Mouse (Mus musculus) yolk sac, embryonic 10.5 days (tissue): ENCODE data around the gene Mansc4.

Experiments used
- DNase-seq: peaks from one replicate; pipeline ENCODE4 v3.0.0-alpha.2; 2017; ENCODE audit warnings: low spot score

Mansc4 gene

DNA sequence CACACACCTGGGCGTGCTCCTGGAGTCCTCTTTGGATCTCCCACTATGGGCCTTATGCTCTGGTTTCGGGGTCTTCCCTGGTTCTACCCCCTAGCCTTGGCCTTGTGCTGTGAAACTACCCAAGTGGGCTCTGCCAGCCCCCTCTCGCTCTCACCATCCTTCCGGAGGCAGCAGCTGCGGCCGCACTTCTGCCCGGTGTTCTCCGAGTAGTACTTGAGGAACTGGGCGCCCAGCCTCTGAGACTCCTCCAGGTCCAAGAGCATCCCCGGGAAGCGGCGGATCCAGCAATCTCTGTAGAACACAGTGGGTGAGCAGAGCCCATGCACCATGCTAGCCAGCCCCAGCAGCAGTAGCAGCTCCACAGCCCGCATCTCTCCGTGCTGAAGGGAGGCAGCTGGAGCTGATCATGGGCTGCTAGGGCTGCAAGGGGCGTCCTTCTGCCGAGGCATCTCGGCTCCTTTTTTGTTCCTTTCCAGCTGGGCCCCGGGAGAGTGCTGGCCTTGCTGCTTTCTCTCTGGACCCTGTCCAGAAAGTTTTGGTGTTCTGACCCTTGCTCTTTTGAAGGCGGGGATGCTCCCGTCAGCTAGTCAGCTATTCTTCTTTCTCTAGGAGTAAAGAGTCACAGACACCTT is at the start of gene Mansc4:
Gene Mansc4 (minus strand): TSS at position 439 of the 632 bp plus-strand sequence.
- DNase-seq: no peak

DNA sequence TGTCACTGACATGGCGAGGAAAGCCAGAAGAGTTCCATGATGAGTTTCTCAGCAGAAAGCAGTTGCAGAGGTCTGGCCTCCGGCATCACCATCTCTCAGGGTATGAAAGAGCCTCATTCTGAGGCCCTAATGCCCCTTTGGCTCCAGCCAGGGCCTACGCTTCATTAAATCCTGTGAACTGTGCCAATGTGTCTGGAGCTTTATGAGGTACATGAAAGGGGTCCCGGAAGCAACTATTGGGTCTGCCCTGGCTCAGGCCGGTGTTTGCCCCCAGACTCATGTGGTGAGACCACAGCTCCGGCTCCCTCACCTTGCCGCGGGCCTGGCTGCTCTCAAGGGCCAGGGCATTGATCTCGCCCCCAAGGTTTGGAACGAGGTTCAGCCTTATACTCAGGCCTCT is 40.4 kb upstream of the Mansc4 start:
- no peak for DNase-seq

DNA sequence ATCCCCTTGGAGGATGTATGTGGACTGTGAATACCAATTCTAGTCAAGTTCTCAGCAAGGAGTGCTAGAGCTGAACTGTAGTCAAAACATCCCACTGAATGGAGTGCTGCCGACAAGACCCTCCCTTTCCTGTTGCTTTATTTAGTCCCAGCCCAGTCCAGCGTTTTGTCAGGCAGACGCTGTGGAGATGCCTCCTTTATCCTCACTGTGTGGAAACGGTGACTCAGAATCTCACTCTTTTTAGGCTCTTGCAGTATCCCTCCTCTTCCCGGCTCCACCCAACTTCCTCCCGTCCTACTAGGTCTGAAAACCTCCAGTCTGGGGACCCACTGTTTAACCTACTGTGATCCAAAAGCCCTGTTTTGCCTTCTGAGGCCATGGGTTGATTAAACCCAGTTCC is 34.5 kb upstream of the Mansc4 start:
- no peak for DNase-seq

DNA sequence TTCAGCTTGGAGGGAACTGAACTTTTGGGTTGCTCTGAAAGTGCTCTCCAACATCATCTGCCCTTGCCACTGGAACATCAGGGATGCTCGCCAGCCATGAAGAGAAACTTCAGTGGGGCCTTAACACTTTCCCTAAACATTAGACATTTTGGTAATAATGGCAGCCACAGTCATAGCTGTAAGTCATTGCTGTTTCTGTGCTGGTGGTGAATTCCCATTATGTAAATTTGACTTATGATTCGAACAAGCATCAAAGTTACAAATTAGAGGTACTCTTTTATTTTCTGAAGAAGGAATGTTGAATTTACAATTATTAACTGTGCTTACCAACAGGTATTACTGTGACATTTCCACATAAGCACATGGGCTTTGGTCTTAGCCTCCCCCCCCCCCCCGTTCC is 31.4 kb upstream of the Mansc4 start:
- no peak for DNase-seq

DNA sequence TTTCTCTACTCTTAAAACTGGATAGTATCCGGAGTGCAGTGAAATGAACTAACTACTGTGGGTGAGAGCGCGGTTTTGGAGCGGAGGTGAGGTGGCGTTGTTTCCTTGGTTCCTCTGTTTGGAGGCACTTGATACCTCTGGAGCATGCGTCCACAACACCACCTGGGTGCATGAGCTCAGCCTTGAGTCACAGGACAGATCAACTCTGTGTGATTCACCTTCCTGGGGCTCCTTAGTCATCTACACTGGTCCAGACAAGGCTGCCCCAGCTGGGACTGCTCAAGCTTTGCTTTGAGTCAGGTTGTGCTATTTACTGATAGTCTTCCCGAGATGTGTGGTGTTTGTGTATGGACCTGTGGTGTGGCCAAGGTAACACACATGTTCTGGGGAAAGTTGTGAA is 30.9 kb upstream of the Mansc4 start:
- DNase-seq: no peak

DNA sequence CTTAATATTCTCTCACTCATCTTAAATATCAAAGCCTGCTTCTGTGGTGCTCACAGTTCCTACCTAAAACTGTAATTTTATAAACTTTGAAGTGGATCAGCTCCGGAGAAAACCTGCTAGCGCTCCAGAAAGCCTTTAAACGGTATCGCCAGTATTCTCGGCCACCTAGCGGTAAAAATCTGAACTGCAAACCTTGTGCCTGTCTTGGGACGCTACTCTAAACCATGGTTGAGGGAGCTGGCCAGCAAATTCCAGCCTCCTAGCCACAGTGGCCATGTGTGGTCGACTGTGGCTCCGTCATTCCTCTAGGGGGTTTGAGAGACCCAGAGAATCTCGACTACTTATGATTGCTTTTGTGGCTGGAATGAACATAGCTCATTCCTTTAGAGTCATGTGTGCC is 29.7 kb upstream of the Mansc4 start:
- DNase-seq: peak; percentile 75

DNA sequence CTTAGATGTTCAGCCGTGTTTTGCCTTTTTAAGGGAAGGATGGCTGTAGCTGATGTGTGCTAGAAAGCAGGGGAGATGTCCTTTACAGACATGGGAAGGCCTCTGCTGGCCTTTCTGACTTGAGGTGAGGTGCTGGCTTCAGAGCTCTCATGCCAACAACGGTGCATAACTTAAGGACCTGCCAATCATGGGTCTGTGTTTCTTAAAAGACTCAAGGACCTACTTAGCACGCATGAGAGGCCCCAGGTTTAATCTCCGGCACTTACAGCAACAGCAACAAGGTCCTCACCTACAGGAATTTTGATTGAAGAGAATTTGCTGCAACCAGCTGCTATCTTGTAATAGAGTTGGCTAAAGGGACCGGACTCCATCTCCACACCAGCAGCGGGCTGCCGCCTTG is 22.5 kb upstream of the Mansc4 start:
- no peak for DNase-seq

DNA sequence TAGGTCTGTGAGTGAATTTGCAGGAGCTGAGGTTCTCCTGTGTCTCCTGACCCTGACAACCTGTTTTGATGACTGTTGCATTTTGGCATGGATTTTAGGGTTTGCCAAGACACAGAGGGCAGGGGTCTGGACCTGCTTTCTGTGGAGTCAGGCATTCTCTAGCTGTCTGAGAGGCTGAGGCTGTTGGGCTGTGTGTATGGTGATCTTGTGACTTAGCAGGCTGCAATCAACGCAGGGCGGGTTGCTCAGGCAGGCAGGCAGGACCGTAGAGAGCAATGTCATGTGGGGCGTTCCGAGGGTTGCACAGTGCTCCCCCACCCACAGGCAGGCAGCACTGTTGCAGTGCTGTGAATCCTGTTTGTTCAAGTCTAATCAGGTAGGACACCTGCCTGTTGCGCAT is 19.9 kb upstream of the Mansc4 start:
- peak; percentile 47 for DNase-seq

DNA sequence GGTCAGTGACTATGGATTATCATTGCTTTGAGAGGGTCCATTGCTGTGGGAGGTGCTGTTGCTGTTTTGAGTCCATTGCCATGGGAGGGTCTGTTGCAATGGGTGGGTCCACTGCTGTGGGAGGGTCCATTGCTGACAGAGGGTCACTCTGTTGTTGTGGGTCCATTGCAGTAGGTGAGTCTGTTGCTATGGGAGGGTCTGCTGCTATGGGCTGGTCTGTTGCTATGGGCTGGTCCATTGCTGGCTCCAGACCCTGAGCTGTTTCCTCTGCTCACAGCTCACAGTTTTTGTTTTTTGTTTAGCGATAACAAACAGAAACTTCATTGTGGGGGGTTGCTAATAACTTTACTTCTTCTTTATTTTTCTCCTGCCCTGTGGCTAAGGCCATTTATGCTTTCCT is 18.7 kb upstream of the Mansc4 start:
- DNase-seq: no peak

DNA sequence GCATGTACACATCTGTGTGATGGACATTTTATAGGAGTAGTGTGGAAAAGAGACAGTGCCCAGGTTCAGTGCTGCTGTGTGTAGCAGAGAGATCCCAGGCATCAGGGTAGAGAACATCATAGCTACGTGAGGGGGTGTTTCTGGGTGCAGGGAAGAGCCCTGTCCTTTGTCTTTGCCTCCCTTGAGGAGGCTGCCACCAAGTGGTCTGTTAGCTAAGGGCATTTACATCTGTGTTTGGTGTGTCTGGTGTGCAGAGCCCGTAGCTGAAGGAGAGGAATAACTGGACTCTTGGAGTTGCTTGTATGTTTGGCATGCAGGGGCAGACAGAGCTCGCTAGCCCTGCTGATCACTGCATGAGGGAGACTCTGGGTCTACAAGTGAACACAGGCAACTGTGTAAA is 15.5 kb upstream of the Mansc4 start:
- DNase-seq: no peak

DNA sequence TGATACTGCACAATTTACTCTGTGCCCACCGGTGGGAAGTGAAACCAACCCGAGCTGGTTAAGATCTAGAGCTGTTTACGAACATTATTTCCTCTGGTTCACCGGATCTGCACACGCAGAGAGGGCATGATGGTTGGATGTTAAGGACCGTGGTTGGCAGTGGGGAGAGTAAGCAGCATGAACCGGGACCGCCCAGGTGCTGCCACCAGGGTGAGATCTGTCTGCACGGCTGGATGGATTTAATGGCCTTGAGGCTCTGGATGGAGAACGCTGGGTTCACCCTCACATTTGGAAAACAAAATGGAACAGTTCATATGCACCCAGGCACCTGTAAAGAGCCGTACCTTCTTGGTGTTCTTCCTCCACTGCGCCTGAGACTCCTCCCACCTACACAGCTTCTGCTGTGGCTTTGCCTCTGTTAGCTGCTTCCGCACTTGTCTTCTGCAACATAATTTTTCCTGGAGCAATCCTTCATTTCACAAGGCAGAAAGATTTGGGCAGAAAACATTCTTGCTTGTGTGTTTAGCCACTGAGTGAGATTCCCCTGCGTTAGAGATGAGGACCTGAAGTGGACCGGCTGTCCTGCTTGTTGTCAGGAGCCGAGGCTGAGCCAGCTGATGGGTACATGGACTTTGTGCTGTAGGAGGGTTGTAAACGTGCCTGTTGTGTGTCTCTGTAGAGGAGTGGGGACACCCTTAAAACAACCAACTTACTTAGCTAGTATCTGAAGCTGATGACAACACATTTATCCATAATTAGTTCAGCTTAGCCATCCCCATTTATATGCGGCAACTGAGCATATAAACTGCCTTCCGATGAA is 12.8 kb upstream of the Mansc4 start:
- no peak for DNase-seq

DNA sequence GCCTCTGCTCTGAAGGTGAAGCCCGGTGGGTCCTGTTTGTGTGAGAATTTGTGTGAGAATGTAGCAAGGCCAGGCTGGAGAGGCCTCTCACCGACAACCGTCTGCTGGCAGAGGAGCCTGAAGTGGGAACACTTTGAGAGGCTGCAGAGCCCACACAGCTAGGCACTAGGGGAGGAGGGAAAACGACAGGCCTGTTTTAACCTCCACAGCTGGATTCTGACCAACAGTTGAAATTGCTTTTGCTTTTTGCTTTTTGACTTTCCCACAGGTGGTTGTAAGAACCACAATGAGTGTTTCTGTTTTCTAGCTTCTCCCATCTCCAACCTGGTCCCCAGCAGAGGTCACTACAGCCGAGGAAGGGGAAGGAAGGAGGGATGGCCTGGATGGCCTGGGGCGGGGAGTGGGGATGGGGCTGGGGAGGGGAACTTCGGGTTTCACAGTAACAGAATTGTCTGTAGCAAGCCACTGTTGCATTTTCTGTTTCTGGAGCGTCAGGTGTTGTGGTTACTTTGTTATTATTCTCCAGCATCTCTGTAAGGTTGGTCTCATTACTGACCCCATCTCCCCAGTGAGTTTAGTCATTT is 10.6 kb upstream of the Mansc4 start:
- no peak for DNase-seq

DNA sequence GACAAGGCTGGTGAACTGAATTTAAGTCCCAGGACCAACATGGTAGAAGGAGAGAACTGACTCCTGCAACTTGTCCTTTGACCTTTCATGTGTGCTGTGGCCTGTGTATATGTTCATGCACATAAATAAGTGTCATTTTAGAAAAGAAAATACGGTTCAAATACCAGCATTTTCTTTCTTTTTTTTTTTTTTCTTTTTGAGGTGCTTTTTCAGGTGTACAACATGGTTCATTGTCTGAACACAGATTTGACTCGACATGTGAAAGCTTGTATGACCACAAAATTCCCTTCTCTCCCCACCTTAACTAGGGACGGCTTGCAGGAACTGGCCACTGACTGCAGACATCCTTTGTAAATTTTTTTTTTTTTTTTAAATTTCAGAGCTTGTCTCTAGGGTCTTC is 10.1 kb upstream of the Mansc4 start:
- DNase-seq: no peak

DNA sequence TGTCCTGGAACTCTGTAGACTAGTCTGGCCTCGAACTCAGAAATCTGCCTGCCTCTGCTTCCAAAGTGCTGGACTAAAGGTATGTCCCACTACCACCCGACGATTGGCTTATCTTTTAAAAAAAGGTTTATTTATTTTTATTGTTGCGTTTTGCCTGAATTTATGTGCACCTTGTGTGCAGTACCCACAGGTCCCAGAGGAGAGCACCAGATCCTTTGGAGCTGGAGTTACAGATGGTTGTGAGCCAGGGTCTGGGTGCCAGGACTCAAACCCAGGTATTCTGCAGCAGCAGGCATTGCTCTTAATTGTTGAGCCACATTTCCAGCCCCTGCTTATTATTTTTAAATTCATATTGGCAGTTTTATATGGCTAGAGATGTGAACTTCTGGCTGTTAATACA is 9.3 kb upstream of the Mansc4 start:
- DNase-seq: no peak

DNA sequence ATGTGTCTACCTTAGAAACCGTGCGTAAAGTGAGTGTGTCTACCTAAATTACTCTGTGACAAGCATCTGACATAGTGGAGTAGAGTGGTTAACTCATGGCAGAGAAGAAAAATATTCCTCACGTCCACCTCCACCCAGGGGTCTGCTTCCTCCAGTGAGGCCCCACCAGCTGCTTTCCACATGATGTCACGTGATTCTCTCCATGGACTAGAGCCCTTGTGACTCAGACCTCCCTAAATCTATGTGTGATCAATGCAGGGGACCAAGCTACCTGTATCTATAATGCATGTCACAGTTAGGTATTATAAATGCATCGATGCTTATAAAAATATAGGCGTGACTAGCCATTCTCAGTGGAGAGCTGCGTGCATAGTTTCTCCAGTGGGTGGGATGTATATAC is 7.9 kb upstream of the Mansc4 start:
- DNase-seq: no peak

DNA sequence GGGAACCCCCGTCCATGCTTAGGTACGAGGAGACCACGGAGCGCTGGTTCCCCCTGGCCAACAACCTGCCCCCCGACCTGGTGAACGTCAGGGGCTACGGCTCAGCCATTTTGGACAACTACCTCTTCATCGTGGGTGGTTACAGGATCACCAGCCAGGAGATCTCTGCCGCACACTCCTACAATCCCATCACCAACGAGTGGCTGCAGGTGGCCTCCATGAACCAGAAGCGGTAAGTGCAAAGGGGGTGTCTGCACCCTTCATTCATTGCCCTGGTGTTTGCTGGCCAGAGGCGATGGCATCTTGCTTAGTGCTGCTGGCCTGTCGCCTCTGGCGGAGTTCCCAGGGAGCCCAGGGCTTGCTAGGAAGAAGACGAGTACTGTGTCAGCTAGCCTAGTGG is 5.3 kb upstream of the Mansc4 start:
- DNase-seq: peak; percentile 35

DNA sequence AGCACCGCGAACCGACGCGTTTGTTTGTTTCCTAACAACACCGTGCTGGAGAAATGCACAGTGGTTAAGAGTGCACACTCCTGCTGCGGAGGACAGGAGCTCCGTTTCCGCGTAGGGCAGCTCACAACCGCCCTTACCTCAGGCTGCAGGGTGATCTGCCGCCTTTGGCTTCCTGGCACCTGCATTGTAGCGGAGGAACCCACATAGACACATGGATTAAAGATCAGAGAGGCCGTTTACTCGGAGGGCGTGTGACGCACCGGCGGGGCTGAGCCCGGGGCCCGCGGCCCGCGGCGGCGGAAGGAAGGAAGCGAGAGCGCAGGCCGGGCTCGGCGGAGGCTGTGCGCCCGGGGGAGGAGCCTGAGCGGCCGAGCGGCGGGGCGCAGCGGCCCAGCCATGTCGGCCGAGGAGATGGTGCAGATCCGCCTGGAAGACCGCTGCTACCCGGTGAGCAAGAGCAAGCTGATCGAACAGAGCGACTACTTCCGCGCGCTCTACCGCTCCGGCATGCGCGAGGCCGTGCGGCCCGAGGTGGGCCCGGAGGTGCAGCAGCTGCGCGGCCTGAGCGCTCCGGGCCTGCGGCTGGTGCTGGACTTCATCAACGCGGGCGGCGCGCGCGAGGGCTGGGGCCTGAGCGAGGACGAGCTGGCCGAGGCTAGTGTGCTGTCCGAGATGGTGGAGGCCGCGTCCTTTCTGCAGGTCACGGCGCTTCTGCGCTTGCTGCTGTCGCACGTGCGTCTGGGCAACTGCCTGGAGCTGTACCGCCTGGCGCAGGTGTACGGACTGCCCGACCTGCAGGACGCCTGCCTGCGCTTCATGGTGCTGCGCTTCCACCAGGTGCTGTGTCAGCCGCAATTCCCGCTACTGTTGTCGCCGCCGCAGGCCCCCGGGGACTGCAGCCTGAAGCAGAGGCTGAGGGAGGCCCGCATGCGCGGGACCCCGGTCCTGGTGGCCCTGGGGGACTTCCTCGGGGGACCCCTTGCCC is 4.6 kb upstream of the Mansc4 start, which contains the start of gene Klhl42:
Gene Klhl42 (plus strand): TSS at position 244 of the 985 bp plus-strand sequence.
- peak; percentile 81 for DNase-seq

DNA sequence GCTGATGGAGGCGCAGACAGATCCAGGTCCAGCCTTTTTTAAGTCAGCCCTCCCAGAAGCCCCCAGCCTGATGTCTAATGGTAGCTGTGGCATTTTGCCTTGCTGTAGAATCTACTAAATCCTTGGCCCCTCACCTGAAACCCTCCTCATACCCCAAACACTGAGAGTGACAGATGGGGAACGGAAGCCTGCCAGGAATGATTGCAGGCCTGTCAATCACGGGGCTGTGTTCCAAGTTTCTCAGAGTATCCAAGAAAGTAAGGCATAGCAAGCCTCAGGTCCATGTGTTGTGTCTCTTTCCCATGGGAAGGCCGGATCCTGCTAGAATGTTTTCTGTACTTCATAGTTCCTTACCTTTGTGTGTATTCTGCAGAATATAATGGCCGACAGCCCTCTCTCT is 3.4 kb upstream of the Mansc4 start:
- no peak for DNase-seq

DNA sequence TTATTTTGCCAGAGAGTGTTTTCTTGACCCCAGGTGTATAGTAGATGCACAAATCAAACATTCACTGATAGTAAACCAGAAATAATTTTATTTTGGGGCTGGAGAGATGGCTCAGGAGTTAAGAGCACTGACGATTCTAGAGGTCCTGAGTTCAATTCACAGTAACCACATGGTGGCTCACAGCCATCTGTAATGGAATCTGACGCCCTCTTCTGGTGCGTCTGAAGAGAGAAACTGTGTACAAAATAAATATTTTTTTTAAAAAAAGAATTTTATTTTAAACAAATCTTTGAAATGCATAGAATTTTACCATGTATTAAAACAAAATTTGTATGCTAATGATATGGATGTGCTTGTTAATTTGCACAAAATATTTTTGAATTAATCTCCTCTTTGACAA is 1.7 kb upstream of the Mansc4 start:
- no peak for DNase-seq

DNA sequence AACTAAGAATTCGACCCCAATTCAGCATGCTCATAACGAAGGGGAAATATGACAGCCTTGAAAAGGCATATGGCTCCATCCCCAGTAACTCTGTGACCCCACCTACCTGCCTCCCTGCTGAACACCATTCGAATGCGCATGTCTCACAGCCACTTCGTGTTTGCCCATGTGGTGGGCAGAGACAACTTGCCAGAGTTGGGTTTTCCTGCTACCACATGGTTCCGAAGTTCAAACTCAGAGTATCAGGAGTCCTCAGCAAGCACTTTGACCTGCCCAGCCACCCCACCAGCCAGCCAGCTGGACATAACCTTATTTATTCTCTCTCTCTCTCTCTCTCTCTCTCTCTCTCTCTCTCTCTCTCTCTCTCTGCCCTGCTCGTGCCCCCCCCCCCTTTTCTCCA is 904 bp upstream of the Mansc4 start:
- DNase-seq: no peak

DNA sequence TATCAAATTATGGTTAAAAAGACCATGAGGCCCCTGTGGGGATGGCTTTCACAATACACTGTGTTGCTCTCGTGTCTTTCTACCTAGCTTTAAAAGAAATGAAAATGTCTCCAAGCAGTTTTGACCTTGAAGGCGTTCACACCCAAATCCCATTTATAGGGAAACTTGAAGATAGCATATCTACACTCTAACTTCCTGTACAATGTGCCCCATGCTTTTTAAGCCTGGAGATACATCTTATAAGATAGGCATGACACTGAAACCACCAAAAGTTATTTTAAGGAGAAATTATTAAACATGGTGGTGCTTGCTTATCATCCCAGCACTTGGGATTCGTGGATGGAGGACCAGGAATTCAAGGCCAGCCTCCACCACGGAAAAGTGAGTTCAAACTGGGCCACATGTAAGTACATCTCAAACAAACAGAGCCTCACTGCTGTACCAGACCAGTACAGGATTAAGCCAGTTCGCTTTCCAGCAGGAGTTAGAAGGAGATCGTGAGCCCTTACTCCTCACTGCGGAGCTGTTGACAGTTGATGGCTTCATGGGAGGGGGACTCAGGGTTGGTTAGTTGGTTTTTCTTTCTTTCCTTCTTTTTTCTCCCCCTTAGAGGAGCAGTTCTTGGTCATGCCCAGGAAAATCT is 1.3 kb downstream of the Mansc4 start:
- DNase-seq: no peak

DNA sequence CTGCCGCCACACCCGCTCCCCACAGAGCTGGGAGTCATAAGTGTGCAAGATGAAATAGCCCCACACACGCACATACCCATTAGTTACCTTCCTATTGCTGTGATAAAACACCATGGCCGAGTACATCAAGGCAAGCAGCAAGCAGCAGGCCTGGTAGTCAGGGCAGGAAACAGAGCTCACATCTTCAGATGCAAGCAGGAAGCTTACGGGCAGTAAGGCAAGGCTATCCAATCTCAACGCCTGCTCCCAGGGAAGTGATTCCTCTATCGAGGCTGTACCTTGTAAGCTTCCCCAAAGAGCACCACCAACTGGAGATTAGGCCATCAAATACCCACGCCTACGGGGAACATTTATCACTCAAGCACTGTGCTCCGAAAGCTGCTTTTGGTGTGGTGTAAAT is 6.9 kb downstream of the Mansc4 start:
- no peak for DNase-seq
